Mouse (Mus musculus): Measurements from ENCODE around the gene Slit1.

GRCm38 (mm10) chr19:41786896-41787295 is 43.4 kb upstream of the Slit1 start:
- TF ChIP-seq POLR2A (IDR thresholded peaks at IDR 0.05; ENCODE audit: borderline replicate concordance, control insufficient read depth, low read depth, low read length), result no peak
- TF ChIP-seq CTCF (IDR thresholded peaks at IDR 0.05; ENCODE audit: control insufficient read depth, insufficient read depth, low read length), result no peak

All from bone marrow, adult 2 months (tissue).